Mouse (Mus musculus): ENCODE results near the gene Zfp459. TPM values are rescaled to one million over a fixed set of nuclear protein-coding genes. Genes with fewer than 3 reads are reported as not detected.
"Not testable (repeated sequence)": the region's sequence is repeated elsewhere in the genome, so short reads cannot be mapped to it uniquely, and the experiment has no call there.

The Zfp459 gene
- polyA plus RNA-seq (2015; fragmentation: Nextera tagmentation; extraction: Ambion mirVana) = 1.8 TPM in 2 replicates

DNA sequence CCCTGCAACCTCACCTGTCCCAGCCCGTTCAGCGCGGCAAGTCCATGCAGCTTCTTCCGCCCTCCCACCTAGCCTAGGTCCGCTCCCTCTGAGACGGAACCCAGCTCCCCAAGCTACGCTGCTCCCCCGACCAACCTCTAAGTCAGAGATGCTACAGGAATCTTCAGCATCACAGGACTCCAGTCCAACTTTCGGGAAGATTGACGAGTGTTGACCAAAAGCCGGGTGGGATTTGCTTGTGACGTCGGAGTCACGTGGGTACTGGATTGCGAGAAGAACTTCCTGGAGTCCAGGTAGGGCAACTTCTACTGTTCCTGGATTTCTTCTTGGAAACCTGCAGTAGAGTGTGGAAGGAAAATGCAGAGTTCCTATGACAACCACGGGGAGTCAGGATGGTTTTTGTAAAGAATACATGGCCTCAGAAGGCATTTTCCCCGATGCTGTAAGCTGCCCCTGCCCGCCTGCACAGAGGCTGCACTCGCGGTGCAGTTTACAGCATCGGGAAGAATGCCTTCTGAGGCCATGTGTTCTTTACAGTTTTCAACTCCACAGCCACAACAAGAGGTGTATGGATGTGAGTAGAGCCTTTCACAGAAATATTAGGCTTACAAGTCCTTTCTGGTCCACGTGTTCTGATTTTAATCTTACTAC, at the start of gene Zfp459:
Gene Zfp459, minus strand, starts transcription at position 212 of the 651 bp plus-strand sequence.
- 2% methylated on average over 22 of the region's 22 CpGs for WGBS
- peak; percentile 93 for ATAC-seq

GRCm38 (mm10) chr13:67469274-67469673, 48.1 kb upstream of the Zfp459 start:
- 92% methylated on average over 3 of the region's 3 CpGs for WGBS
- Histone ChIP-seq H3K9ac (ENCODE audit: low read depth, low read length) (no peak overlapping the region), H3K9me3 (ENCODE audit: control insufficient read depth, low read length) (no peaks in the 10 kb centered on the region), H3K4me3 (ENCODE audit: low read length) (no peak overlapping the region), H3K4me2 (ENCODE audit: low read length) (no peak overlapping the region), H3K36me3 (ENCODE audit: control insufficient read depth, insufficient read depth, low read length) (peaks cover 13% of the 10 kb centered on the region), H3K27ac (ENCODE audit: low read depth, low read length) (no peak overlapping the region), H3K27me3 (replicated peaks; ENCODE audit: control insufficient read depth, insufficient read depth, low read length) (no peaks in the 10 kb centered on the region), H3K4me1 (ENCODE audit: control insufficient read depth, insufficient read depth, low read depth, low read length) (no peaks in the 10 kb centered on the region)
- no peak for ATAC-seq

More for the DNA sequence above, at the start of gene Zfp459:
- Histone ChIP-seq H3K4me3 (ENCODE audit: low read length) (peak within 1 kb of the TSS; percentile 76), H3K27ac (ENCODE audit: low read depth, low read length) (no peak within 1 kb of the TSS), H3K4me2 (ENCODE audit: low read length) (peak within 1 kb of the TSS; percentile 90), H3K9me3 (ENCODE audit: control insufficient read depth, low read length) (no peaks in the 10 kb centered on the region), H3K27me3 (replicated peaks; ENCODE audit: control insufficient read depth, insufficient read depth, low read length) (no peaks in the 10 kb centered on the region; the same call in 1 of the 2 replicates), H3K36me3 (ENCODE audit: control insufficient read depth, insufficient read depth, low read length) (no peaks in the 10 kb centered on the region), H3K4me1 (ENCODE audit: control insufficient read depth, insufficient read depth, low read depth, low read length) (peaks cover 9% of the 10 kb centered on the region), H3K9ac (ENCODE audit: low read depth, low read length) (peak within 1 kb of the TSS; percentile 70)

GRCm38 (mm10) chr13:67463506-67464185, 42.4 kb upstream of the Zfp459 start:
- 84% methylated on average over 2 of the region's 5 CpGs for WGBS
- not testable (repeated sequence) for H3K4me2 ChIP-seq (ENCODE audit: low read length); H3K36me3 ChIP-seq (ENCODE audit: control insufficient read depth, insufficient read depth, low read length); ATAC-seq; H3K27me3 ChIP-seq (replicated peaks; ENCODE audit: control insufficient read depth, insufficient read depth, low read length); H3K9ac ChIP-seq (ENCODE audit: low read depth, low read length); H3K4me1 ChIP-seq (ENCODE audit: control insufficient read depth, insufficient read depth, low read depth, low read length); H3K27ac ChIP-seq (ENCODE audit: low read depth, low read length); H3K4me3 ChIP-seq (ENCODE audit: low read length); H3K9me3 ChIP-seq (ENCODE audit: control insufficient read depth, low read length)

- Histone ChIP-seq H3K4me2 (ENCODE audit: low read length) (peak overlapping the region; percentile 64), H3K36me3 (ENCODE audit: control insufficient read depth, insufficient read depth, low read length) (peaks cover 3% of the 10 kb centered on the region; the same call in 1 of the 2 replicates), H3K27me3 (replicated peaks; ENCODE audit: control insufficient read depth, insufficient read depth, low read length) (no peaks in the 10 kb centered on the region), H3K9ac (ENCODE audit: low read depth, low read length) (peak overlapping the region; percentile 61), H3K4me3 (ENCODE audit: low read length) (peak overlapping the region; percentile 52), H3K9me3 (ENCODE audit: control insufficient read depth, low read length) (no peaks in the 10 kb centered on the region), H3K27ac (ENCODE audit: low read depth, low read length) (0 out of 2 replicates have a peak overlapping the region, but pooled peaks have one; percentile 20), H3K4me1 (ENCODE audit: control insufficient read depth, insufficient read depth, low read depth, low read length) (peaks cover 2% of the 10 kb centered on the region)
- 3% methylated on average over 3 of the region's 3 CpGs for WGBS
- ATAC-seq = no peak; the same call in 1 of the 2 replicates
Measured at GRCm38 (mm10) chr13:67452021-67452309, 30.7 kb upstream of the Zfp459 start.

DNA sequence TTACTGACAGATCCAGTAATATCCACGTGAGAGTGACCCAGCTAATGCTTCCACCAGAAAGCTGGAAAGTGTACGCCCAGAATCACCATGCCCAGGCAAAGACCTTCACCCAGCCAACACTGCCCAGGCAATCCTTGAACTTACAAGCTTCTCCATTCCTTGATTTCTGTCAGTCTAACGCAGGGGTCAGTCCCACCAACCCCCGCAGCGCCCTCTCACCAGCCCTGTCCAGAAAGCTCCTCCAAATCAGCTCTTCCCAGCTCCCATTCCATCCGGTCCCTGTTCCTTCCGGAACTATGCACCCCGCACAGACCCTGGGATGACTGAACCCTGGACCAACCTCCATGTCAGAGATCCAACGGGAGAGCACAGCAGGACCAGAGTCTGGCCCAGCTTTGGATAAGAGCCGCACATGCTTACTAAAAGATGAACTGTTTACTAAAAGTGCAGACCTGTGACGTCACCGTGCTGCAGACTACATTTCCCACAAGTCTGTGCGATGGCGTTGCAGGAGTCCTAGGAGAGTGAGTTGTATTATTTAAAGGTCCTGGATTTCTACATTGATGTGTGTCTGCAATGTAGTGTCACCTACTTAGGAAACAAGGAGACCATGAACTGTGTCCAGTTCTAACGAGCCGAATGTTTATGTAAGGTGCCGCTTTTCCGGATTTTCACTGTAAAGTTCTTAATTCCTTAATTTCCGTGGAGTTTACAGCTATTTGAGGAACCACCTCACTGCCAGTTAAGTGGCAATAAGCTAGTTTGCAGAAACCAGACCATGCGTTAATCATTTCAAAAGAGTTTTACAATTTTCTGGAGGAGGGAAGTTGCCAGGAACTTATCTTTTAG, 30.2 kb upstream of the Zfp459 start, which contains the start of gene Zfp874a:
Gene Zfp874a, minus strand, starts transcription at position 453 of the 849 bp plus-strand sequence.
- WGBS = 1% methylated on average over 20 of the region's 20 CpGs
- Histone ChIP-seq H3K4me3 (ENCODE audit: low read length) (peak within 1 kb of the TSS; percentile 52), H3K4me1 (ENCODE audit: control insufficient read depth, insufficient read depth, low read depth, low read length) (peaks cover 2% of the 10 kb centered on the region), H3K36me3 (ENCODE audit: control insufficient read depth, insufficient read depth, low read length) (peaks cover 6% of the 10 kb centered on the region; the same call in 1 of the 2 replicates), H3K4me2 (ENCODE audit: low read length) (peak within 1 kb of the TSS; percentile 64), H3K27me3 (replicated peaks; ENCODE audit: control insufficient read depth, insufficient read depth, low read length) (no peaks in the 10 kb centered on the region), H3K9me3 (ENCODE audit: control insufficient read depth, low read length) (no peaks in the 10 kb centered on the region), H3K9ac (ENCODE audit: low read depth, low read length) (peak within 1 kb of the TSS; percentile 61), H3K27ac (ENCODE audit: low read depth, low read length) (0 out of 2 replicates have a peak within 1 kb of the TSS, but pooled peaks have one; percentile 20)
- peak; percentile 99 for ATAC-seq

DNA sequence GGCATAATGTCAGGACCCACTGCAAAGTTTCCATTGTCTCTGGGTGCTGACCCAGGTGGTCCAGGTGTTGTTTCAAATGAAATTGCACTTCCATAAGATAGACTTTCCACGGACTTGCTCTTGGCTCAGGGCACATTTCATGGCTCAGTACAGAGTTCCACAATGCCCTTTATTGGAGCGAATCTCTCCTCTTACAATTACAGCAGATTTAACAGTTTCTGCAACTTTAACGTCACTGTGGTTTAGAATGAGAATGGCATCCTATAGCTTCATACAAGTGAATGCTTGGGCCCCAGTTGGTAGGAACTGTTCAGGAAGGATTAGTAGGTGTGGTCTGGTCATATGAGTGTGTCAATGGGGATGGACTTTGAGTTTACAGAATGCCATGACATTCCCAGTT, 15.9 kb upstream of the Zfp459 start:
- not testable (repeated sequence) for H3K27ac ChIP-seq (ENCODE audit: low read depth, low read length); H3K9me3 ChIP-seq (ENCODE audit: control insufficient read depth, low read length); ATAC-seq; H3K4me3 ChIP-seq (ENCODE audit: low read length); H3K27me3 ChIP-seq (replicated peaks; ENCODE audit: control insufficient read depth, insufficient read depth, low read length); H3K9ac ChIP-seq (ENCODE audit: low read depth, low read length); H3K4me1 ChIP-seq (ENCODE audit: control insufficient read depth, insufficient read depth, low read depth, low read length); H3K4me2 ChIP-seq (ENCODE audit: low read length); H3K36me3 ChIP-seq (ENCODE audit: control insufficient read depth, insufficient read depth, low read length)
- no CpG with 5 or more reads among the region's 3 CpGs for WGBS

DNA sequence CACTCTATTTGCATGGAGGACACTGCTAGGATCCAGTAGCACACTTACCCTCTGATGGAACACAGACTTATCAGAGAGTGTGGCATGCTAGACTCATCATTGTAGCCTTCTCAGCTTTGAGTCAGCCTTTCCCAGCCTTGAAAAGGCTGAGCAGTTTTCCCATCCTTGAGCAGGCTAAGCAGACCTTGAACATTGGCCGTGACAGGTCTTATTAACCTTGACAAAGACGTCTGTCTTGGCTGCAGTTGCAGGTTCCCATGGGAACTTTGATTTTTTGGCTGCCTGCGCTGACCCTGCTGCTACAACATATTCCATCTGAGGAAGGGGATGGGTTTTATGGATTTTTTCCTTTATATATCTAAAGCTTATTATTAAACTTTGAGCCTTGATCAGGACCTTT, 6.9 kb upstream of the Zfp459 start:
- WGBS = 64% methylated on average over 3 of the region's 3 CpGs
- no peak overlapping the region for H3K4me2 ChIP-seq (ENCODE audit: low read length)
- H3K27me3 ChIP-seq (replicated peaks; ENCODE audit: control insufficient read depth, insufficient read depth, low read length) = no peaks in the 10 kb centered on the region
- no peaks in the 10 kb centered on the region for H3K9me3 ChIP-seq (ENCODE audit: control insufficient read depth, low read length)
- no peak overlapping the region for H3K4me3 ChIP-seq (ENCODE audit: low read length)
- H3K9ac ChIP-seq (ENCODE audit: low read depth, low read length) = no peak overlapping the region
- no peaks in the 10 kb centered on the region for H3K4me1 ChIP-seq (ENCODE audit: control insufficient read depth, insufficient read depth, low read depth, low read length)
- H3K36me3 ChIP-seq (ENCODE audit: control insufficient read depth, insufficient read depth, low read length) = no peaks in the 10 kb centered on the region
- H3K27ac ChIP-seq (ENCODE audit: low read depth, low read length) = no peak overlapping the region
- ATAC-seq = no peak

DNA sequence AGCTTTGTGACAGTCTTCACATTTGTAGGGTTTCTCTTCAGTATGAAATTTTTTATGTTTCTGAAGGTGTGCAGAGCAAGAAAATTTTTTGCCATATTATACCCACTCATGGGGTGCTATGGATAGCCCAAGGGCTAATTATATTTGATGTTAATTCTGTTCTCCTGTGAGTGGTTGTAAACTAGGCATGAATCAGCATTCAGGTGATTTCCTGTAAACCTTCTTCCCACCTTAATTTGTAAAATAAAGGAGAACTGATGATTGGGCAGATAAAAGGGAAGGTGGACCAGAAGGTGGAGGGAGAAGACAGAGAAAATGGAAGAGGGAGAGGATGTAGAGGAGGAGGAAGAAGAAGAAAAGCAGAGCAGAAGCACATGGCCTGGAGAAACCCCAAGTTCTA, 4.5 kb upstream of the Zfp459 start:
- not testable (repeated sequence) for H3K27me3 ChIP-seq (replicated peaks; ENCODE audit: control insufficient read depth, insufficient read depth, low read length); H3K4me2 ChIP-seq (ENCODE audit: low read length); ATAC-seq; H3K27ac ChIP-seq (ENCODE audit: low read depth, low read length); H3K9me3 ChIP-seq (ENCODE audit: control insufficient read depth, low read length); H3K9ac ChIP-seq (ENCODE audit: low read depth, low read length); H3K36me3 ChIP-seq (ENCODE audit: control insufficient read depth, insufficient read depth, low read length); H3K4me1 ChIP-seq (ENCODE audit: control insufficient read depth, insufficient read depth, low read depth, low read length); H3K4me3 ChIP-seq (ENCODE audit: low read length)

- not testable (repeated sequence) for H3K4me1 ChIP-seq (ENCODE audit: control insufficient read depth, insufficient read depth, low read depth, low read length); H3K27me3 ChIP-seq (replicated peaks; ENCODE audit: control insufficient read depth, insufficient read depth, low read length); H3K27ac ChIP-seq (ENCODE audit: low read depth, low read length); H3K9ac ChIP-seq (ENCODE audit: low read depth, low read length); H3K4me2 ChIP-seq (ENCODE audit: low read length); H3K36me3 ChIP-seq (ENCODE audit: control insufficient read depth, insufficient read depth, low read length); H3K9me3 ChIP-seq (ENCODE audit: control insufficient read depth, low read length); H3K4me3 ChIP-seq (ENCODE audit: low read length); ATAC-seq
- 83% methylated on average over 2 of the region's 2 CpGs for WGBS
Measured at GRCm38 (mm10) chr13:67422532-67422931, 1.3 kb upstream of the Zfp459 start.

Data from hindbrain, embryonic 16.5 days (tissue).